Mouse (Mus musculus): ENCODE results near the gene Oxgr1.
"Not testable (repeated sequence)": the region's sequence is repeated elsewhere in the genome, so short reads cannot be mapped to it uniquely, and the experiment has no call there.

Gene Oxgr1

GRCm38 (mm10) chr14:120042187-120042820, at the start of gene Oxgr1:
Gene Oxgr1 (minus strand): TSS chr14:120042435.
- DNase-seq = no peak

GRCm38 (mm10) chr14:120090401-120090800, 48.2 kb upstream of the Oxgr1 start:
- no peak for DNase-seq

- DNase-seq = no peak
Measured at GRCm38 (mm10) chr14:120089649-120090360, 47.6 kb upstream of the Oxgr1 start.

GRCm38 (mm10) chr14:120089006-120089648, 46.9 kb upstream of the Oxgr1 start:
- DNase-seq = no peak

GRCm38 (mm10) chr14:120084084-120084667, 41.9 kb upstream of the Oxgr1 start:
- no peak for DNase-seq

- DNase-seq = no peak
Measured at GRCm38 (mm10) chr14:120076192-120076591, 34.0 kb upstream of the Oxgr1 start.

- DNase-seq = no peak
Measured at GRCm38 (mm10) chr14:120075746-120076145, 33.5 kb upstream of the Oxgr1 start.

GRCm38 (mm10) chr14:120074231-120074630, 32.0 kb upstream of the Oxgr1 start:
- no peak for DNase-seq

- peak; percentile 11 for DNase-seq
Measured at GRCm38 (mm10) chr14:120061096-120061495, 18.9 kb upstream of the Oxgr1 start.

- DNase-seq = no peak
Measured at GRCm38 (mm10) chr14:120033454-120033853, 8.8 kb downstream of the Oxgr1 start.

GRCm38 (mm10) chr14:120019948-120020347, 22.3 kb downstream of the Oxgr1 start:
- no peak for DNase-seq

GRCm38 (mm10) chr14:120009969-120010872, 32.0 kb downstream of the Oxgr1 start:
- DNase-seq = no peak

- DNase-seq = no peak
Measured at GRCm38 (mm10) chr14:120005153-120005552, 37.1 kb downstream of the Oxgr1 start.

GRCm38 (mm10) chr14:120003661-120004060, 38.6 kb downstream of the Oxgr1 start:
- DNase-seq = no peak

- no peak for DNase-seq
Measured at GRCm38 (mm10) chr14:120002673-120003072, 39.6 kb downstream of the Oxgr1 start.

GRCm38 (mm10) chr14:119989651-119990050, 52.6 kb downstream of the Oxgr1 start:
- no peak for DNase-seq

GRCm38 (mm10) chr14:119988937-119989645, 53.1 kb downstream of the Oxgr1 start:
- no peak for DNase-seq

GRCm38 (mm10) chr14:119987257-119987656, 55.0 kb downstream of the Oxgr1 start:
- no peak for DNase-seq

GRCm38 (mm10) chr14:119986778-119987177, 55.5 kb downstream of the Oxgr1 start:
- no peak for DNase-seq

- DNase-seq = not testable (repeated sequence)
Measured at GRCm38 (mm10) chr14:119986351-119986750, 55.9 kb downstream of the Oxgr1 start.

GRCm38 (mm10) chr14:119981314-119981713, 60.9 kb downstream of the Oxgr1 start:
- no peak for DNase-seq

- DNase-seq = no peak
Measured at GRCm38 (mm10) chr14:119980698-119981235, 61.5 kb downstream of the Oxgr1 start.
